Mouse (Mus musculus) embryo, embryonic 9.5 days (tissue): ENCODE measurements at regions not wholly inside any gene's neighbourhood (a gene's known extent, or its start where the extent isn't known, plus 50 kb on each side); places are given as distances from the start of the nearest gene placed in this dataset.

ENCODE experiments used
- DNase-seq: peaks from one replicate; pipeline ENCODE4 v3.0.0-alpha.2; 2017; ENCODE audit errors: extremely low spot score

GRCm38 (mm10) chr10:96860366-96860765 is 243.6 kb downstream of the Btg1 start:
- DNase-seq: no peak

DNA sequence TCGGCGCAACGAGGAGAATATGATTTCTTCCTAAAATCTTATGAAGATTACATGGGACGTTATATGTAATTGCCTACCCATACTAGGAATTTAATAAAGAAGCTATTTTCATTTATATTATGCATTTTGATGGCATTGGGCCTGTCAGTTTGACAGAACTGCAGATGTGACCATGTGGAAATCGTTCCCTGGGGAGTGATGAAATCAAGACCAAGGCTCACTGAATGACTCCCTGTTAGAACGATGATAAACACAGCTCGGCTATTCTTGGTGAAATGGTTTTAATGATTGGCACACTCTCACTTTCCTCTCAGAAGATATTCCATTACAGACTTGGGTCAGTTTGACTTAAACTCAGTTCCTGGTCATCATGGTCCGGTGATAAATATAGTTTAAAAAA is 246.4 kb downstream of the Btg1 start:
- no peak for DNase-seq

DNA sequence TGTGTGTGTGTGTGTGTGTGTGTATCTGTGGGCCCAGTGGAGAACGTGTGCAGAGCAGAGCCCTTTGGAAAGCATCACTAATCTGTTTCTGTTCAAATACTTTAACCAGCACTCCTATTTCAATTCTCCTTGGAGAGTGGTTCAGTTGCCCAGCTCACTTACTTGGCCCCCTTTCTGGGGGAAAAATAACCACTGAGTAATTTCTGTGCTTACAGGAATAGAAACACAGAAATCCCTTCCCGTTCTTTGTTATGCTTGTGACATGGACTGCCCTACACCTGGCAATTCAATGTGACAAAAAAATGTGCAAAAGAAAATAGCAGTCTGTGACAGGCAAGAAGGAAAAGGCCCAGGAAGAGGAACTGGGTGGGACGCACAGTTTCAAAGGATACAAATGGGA is 249.7 kb downstream of the Btg1 start:
- no peak for DNase-seq

- DNase-seq: no peak
Measured at GRCm38 (mm10) chr10:96871559-96872160, 254.9 kb downstream of the Btg1 start.

DNA sequence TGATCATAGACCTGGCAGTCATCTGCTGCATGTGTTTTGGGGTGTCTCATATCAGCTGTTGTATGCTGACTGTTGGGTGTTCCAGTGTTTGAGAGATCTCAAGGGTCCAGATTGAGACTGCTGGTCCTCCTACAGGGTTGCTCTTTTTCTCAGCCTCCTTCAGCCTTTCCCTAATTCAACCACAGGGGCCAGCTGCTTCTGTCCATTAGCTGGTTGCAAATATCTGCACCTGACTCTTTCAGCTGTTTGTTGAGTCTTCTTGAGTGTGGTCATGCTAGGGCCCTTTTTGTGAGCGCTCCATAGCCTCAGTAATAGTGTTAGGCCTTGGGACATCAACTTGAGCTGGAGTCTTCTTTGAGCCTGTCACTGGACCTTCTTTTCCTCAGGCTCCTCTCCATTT is 257.8 kb downstream of the Btg1 start:
- no peak for DNase-seq

DNA sequence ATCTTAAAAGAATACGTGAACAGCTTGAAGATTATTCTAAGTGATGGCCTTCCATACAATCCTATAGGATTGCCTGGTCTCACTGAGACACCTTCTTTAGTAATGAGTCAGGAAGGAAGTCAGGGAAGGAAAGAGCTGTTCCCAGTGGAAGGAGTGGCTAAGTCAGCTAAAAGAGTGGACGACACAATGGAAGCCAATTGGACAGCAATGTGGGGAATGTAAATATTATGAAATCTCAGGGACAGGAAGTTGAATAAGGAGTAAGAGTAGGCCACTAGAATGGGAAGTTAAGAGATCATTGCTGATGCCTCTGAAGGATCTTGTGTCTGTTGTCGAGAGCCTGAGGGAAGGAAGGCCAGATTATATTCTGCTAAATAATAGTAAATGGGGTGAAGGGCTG is 258.9 kb downstream of the Btg1 start:
- no peak for DNase-seq

DNA sequence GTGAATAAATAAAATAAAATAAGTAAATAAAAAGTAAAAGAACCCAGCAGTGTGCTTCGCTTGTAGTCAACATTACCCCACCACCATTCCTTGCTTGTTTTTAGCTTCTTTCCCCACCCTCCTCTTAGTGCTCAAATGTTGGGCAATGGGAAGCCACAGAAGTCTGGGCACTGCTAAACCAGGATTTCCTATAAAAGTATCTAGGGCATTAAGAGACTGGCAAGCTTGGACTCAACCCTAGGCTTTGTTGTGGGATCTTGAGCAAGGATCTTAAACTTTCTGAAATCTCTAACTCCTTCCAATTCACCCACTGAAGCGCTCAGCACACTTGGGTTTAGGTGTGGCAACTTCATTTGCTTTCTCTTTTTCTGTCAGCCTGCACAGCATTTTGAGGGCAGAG is 262.6 kb downstream of the Btg1 start:
- no peak for DNase-seq

- no peak for DNase-seq
Measured at GRCm38 (mm10) chr10:96880771-96881170, 264.0 kb downstream of the Btg1 start.

DNA sequence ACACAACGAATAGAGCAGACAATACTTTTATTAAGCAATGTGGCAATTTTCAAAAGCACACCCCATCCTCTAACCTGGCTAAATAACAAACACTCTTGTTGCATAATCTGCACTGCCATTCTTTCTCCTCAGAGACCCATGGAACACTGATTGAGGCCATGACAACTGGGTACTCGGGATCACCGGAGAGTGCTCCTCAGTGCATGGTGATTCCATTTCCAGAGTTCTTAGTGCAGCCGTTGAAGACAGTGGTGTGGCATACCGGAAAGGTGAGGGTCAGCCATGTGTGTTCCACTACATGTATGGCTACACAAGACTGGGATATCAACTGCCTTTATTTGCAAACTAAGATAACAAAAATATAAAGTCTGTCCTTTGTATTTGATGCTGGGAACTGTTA is 264.4 kb downstream of the Btg1 start:
- no peak for DNase-seq

DNA sequence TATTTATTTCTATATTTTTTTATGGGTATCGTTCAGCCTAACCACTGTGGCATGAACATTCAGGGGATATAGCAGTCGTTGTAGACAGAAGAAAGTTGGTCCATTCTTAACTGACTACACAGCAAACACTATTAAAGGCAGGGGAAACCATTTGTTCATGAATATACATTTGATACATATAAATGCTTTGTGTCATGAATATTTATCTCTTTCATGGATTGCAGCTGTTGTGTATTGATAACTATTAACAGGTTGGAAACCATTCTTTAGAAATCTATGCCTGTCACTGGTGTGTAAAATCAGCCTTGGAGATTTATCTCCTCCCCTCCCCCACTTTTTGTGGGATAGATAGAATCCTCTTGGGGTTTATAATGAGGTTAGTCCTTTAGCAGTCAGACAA is 264.9 kb downstream of the Btg1 start:
- DNase-seq: no peak

- no peak for DNase-seq
Measured at GRCm38 (mm10) chr10:96901150-96901549, 284.3 kb downstream of the Btg1 start.

DNA sequence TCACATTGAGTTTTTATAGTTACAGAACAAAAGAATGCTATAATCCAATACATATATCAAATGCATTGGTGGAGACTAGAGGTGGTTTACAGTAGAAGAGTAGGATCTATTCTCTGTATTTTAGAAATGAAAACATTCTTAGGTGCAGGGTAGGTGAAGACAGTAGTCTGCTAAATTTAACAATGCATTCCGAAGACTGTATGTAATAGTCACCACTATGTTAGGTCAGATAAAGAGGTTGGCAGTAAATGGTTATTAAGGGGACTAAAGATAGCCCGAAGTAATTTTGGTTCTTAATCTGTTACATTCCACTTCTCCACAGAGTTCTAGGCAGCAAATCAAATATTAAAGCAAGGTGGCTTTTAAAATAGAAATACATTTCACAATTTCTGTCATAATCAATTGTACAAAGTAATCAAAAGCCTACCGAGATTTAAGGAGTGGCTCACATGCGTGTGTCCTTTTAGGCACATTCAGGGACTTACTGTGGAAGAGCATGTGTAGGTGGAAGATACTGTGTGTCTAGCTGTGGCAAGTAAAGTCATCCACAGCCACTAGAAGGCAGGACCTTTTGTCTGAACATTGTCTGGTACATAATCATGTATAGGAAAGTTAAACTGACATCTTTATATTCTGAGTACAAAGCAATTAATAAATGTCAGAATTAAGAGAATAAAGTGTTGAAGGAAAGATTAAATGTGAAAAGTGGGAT is 288.4 kb downstream of the Btg1 start:
- no peak for DNase-seq

DNA sequence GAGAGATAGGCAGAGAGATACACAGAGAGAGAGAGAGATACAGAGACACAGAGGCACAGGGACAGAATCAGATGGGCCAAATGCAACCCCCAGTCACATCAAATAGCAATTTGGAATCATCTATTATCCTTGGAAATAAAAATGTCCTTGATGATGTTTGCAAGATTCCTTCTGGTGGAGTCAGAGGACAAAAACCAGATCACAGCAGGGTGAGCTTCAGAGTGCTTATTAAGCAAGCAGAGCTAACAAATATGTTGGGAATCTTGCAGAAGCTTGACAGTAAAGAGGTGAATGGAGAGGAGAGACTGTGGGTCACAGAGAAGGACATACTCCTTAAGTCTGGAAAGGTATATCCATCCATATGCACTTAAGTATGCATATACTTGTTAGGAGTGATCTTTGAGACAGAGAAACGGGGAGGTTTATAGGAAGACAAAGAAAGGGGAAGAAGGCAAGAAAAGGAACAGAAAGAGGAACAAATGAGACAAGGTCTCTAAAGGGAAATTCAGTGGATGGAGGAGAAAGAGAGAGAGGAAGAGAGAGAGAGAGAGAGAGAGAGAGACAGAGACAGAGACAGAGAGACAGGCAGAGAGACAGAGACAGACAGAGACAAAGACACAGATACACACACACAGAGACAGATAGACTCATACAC is 293.0 kb downstream of the Btg1 start:
- no peak for DNase-seq

- DNase-seq: no peak
Measured at GRCm38 (mm10) chr10:96921181-96921580, 304.4 kb downstream of the Btg1 start.

DNA sequence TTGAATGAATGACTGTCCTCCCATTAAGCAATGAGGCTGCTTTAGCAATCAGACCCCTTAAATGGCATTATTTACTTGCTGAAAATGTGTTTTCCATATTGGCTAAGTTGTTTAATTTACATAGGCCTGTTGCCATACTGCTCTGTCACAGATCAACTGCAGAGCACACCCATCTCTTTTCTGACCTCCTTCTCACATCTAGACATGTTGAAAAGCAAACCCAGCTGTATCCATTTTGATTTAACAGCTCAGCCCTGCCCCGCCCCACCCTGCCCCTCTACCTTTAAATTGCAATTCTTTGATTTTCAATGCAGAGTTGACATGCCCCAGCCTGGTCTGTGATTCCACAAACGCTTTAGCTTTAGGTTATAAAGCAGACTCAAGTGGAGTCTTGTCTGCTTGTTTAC is 307.5 kb downstream of the Btg1 start:
- DNase-seq: no peak

DNA sequence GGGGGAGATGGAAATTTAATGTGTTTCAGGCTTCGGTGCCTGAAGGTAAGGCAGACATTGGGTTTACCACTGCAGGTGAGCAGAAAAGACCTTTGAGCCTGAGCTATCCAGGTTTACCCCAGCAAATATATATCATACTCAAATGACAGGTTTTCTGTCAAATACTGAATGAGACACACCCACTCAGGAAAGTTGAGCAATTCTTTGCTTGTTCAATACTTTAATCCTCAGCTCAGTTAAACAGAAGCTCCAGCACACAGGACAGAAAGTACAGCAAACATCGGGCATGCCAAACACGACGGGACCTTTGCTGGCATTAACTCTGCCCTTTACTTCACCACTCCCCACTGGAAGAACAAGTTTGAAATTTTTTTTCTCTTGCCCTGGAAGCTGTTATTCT is 307.9 kb downstream of the Btg1 start:
- no peak for DNase-seq

DNA sequence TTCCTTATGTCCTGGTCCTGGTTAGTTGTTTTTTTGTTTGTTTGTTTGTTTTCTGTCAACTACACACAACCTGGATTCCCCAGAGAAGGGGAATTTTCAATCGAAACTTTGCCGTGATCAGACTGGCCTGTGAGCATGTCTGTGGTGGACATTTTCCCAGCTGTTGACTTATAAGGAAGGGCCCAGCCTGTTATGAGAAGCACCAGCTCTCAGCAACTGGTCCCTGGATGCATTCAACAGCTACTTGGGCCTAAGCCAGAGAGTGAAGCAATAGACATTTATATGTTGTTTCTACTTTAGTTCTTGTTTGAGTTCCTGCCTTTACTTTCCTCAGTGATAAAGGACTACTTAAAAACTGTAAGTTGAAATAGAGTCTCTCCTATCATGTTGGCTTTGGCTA is 309.0 kb downstream of the Btg1 start:
- no peak for DNase-seq

DNA sequence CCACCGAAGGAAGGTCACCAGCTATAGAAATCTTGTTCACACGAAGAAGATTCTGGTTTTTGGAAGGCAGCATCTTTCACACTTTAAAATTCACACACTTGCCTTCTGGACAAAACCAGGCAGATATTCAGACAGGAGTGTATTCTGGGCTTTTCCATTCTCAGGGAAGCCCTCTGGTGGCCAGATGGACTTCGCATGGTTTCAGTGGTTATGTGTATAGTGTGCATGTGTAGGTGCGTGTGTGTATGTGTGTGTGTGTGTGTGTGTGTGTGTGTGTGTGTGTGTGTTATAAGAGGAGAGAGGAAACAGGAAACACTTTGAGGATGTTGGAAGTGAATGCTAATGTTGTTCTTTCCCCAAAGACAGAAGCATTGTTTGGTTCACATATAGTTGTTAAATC is 317.9 kb downstream of the Btg1 start:
- DNase-seq: peak; percentile 13

DNA sequence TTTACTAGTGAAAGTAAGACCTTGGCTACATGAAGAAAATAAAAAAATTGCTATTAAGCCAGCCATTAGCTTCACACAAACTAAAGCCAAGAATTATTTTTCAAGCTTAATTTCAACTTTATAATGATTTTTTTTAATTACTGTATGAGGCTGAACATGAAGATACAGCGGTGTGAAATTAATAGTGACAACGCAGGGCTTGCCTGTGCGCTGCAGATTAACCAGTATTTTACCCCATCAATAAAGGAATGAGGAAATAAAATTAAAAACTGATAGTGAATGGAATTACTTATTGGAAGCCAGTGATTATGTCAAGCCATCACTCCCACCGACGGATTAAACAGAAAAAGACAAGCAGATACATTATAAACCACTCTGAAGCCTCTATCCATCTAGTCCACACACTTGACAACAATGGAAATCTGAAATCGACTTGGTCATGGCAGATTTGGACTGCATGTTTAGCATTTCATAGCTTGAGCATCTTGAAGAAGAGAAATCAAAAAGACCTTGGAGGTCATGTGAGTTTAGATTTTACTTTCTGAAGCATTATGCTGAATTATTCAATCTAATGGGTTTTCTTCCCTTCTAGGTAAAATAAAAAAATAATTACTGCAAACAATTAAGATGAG is 324.2 kb downstream of the Btg1 start:
- no peak for DNase-seq

DNA sequence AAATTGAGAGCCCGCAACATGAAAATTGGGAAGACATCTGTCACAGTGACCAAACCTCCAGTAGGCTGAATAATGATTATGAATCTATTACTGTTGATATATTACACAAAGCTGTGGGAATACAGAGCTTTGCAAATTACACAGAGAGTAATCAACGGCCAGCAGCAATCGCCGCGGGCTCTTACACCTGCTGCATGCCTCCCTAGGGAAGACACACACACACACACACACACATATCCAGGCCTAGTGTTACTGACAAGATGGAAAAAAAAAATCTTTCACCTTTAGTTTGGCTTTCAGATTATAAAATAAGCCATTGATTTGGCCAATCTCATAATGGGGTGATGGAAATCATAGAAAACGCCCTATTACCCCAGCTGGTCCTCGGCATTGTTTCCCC is 327.4 kb downstream of the Btg1 start:
- no peak for DNase-seq

DNA sequence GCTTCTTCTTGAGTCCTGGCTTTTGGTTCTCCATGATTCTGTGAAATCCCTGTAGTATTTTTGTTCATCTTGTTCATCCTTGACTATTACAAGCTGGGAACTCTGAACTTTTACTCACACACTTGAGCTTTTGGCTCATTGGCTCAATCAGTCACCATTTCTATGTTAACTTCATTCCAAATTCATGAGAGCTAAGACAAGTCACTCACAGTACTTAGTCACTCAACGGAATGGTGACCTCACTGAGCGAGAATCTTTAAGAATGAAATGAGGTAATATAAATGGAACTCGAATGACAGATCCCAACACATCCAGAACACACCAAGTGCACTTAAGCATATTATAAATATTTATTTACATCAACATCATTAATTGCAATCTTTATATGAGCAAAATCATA is 331.2 kb downstream of the Btg1 start:
- DNase-seq: no peak

GRCm38 (mm10) chr10:96948871-96949270 is 332.1 kb downstream of the Btg1 start:
- no peak for DNase-seq
